Mouse (Mus musculus) thymus, adult 2 months (tissue): Measurements from ENCODE around the gene Gimap5. TPM values are rescaled to one million over a fixed set of nuclear protein-coding genes. Genes with fewer than 3 reads are reported as not detected.
A peak's percentile ranks its signal among the peaks of the same experiment; 100 is the strongest.

Source experiments
- DNase-seq: peaks from one replicate; pipeline ENCODE4 v3.0.0; 2021
- H3K27ac ChIP-seq: fragments of 200-500 bp; 2 replicates; pipeline ENCODE4 v1.5.1; 2012; ENCODE audit warnings: low read length, control low read depth; ENCODE audit not compliant: control insufficient read depth, insufficient read depth
- H3K27me3 ChIP-seq: fragments of 200-500 bp; 2 replicates; pipeline ENCODE4 v1.6.1; 2012; ENCODE audit warnings: mild to moderate bottlenecking, low read length, moderate library complexity, mixed read lengths; ENCODE audit not compliant: control insufficient read depth, insufficient read depth
- H3K36me3 ChIP-seq: fragments of 200-500 bp; 2 replicates; pipeline ENCODE4 v1.6.1; 2012; ENCODE audit warnings: mild to moderate bottlenecking, low read length, moderate library complexity; ENCODE audit not compliant: control insufficient read depth, insufficient read depth
- H3K4me1 ChIP-seq: fragments of 200-500 bp; replicated peaks from 2 replicates; pipeline ENCODE4 v1.6.1; 2012; ENCODE audit warnings: low read length; ENCODE audit not compliant: control insufficient read depth, insufficient read depth
- H3K4me3 ChIP-seq: fragments of 200-500 bp; 2 replicates; pipeline ENCODE4 v1.5.1; 2012; ENCODE audit warnings: mild to moderate bottlenecking, low read length, control low read depth, moderate library complexity; ENCODE audit not compliant: control insufficient read depth, insufficient read depth
- CTCF ChIP-seq: fragments of 200-500 bp; IDR thresholded peaks from 2 replicates; pipeline ENCODE4 v1.5.1; 2012; ENCODE audit warnings: mild to moderate bottlenecking, control low read depth, low read length, moderate library complexity, borderline replicate concordance; ENCODE audit not compliant: control insufficient read depth, poor library complexity, insufficient read depth; ENCODE audit errors: extremely low read depth
- POLR2A ChIP-seq: fragments of 200-500 bp; IDR thresholded peaks from 2 replicates; pipeline ENCODE4 v1.6.1; 2012; ENCODE audit warnings: mild to moderate bottlenecking, low read length, control low read depth, moderate library complexity; ENCODE audit not compliant: control insufficient read depth, poor library complexity, insufficient read depth; ENCODE audit errors: extremely low read depth
- WGBS: fragments of 180-500 bp; shearing (Covaris S2); methylation state at CpG from one replicate; pipeline ENCODE4 v1.1.7; 2018; 5-methylcytosine and 5-hydroxymethylcytosine counted together
- polyA plus RNA-seq: library from polyadenylated mRNA; depleted of rRNA; stranded (reverse); fragments of >200 nt; gene quantifications from 2 replicates; pipeline ENCODE4 v1.2.3, GENCODE M21; 2012

Gimap5 gene
- polyA plus RNA-seq, 1 experiment: 35.3 TPM

DNA sequence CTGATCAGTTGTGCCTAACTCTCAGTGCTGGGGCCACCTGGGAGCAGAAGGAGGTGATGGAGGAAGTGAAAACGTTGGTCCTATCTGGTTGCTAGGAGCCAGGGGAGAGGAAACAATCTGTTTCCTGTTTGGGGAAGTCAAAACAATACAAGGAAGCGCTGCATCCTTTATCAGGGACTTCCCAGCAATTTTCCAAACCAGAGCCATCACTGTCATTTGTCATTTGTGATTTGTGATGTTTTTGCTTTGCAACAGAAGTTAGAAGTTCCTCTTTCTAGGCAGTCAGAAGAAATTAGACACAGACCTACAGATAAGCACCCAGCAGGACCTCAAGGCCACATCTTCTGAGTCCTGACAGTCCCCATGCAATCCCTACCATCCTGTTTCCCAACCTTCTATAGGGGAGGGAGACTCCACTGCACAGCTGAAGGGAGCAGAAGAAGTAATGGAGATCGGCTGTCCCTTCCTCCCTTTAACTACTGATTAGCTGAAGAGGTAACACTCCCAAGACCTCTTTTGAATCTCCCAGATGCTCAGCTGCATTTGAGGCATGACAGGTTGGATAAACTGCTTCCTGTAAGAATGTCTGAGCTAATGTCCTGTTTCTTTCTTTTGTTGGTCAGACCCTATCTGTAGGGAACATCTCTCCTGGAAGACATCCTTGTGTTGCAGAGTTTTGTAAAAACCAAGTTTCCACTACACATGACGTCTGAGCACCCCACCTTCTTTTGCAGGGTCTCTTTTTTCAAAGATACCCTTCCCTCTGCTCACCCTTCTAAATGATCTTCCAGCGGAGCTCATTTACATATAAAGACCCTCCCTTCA lies 45.5 kb upstream of the Gimap5 start:
- TF ChIP-seq CTCF (no peak), POLR2A (no peak)
- Histone ChIP-seq H3K4me1 (peaks cover 40% of the 10 kb centered on the region), H3K36me3 (peaks cover 40% of the 10 kb centered on the region), H3K27ac (peak overlapping the region; percentile 70), H3K4me3 (no peak overlapping the region), H3K27me3 (no peaks in the 10 kb centered on the region)
- DNase-seq: no peak
- WGBS: 39% methylated on average over 5 of the region's 5 CpGs

DNA sequence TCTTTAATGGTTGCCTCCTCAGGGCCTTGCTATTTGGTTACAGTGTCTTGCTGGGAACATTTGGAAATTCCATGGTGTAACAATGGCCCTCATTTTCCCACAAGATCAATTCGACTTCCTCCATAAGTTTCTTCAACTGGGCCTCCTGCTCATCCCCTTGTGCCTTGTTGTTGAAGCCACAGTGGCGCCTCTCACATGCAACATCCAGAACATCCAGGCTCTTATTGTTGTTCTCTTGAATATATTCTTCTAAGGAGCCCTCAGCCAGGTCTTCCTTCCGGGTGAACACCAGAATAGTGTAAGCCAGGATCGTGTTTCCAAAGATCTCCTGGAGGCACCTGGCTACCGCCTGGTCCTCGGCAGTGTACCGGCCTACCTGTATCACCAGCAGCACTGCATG lies 43.9 kb upstream of the Gimap5 start:
- Histone ChIP-seq H3K27me3 (no peaks in the 10 kb centered on the region), H3K4me1 (peaks cover 44% of the 10 kb centered on the region), H3K27ac (peak overlapping the region; percentile 2; the same call in 1 of the 2 replicates), H3K4me3 (no peak overlapping the region), H3K36me3 (peaks cover 44% of the 10 kb centered on the region)
- 94% methylated on average over 7 of the region's 7 CpGs for WGBS
- TF ChIP-seq POLR2A (no peak), CTCF (no peak)
- DNase-seq: no peak

DNA sequence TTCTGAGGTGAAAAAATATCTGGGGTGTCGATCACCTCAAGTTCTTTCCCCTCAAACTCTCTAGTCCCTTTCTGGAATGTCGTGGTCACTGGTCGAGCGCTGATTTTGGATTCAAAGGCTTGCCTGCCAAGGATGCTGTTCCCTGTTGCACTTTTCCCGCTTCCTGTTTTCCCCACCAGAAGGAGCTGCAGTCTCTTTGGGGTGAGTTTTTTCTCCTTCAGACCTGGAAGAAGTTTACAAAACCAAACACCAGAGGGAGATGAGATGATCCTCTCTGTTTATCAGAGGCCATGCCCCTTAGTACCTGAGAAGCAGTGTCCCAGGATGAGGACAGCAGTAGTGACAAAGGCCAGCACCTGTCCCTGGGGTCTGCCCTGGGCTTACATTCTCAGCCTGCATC lies 43.4 kb upstream of the Gimap5 start:
- no peaks in the 10 kb centered on the region for H3K27me3 ChIP-seq
- WGBS: 87% methylated on average over 5 of the region's 5 CpGs
- TF ChIP-seq POLR2A (no peak), CTCF (no peak)
- peaks cover 44% of the 10 kb centered on the region for H3K4me1 ChIP-seq
- no peak overlapping the region for H3K4me3 ChIP-seq
- peaks cover 44% of the 10 kb centered on the region for H3K36me3 ChIP-seq
- DNase-seq: no peak
- peak overlapping the region; percentile 24; the same call in 1 of the 2 replicates for H3K27ac ChIP-seq

DNA sequence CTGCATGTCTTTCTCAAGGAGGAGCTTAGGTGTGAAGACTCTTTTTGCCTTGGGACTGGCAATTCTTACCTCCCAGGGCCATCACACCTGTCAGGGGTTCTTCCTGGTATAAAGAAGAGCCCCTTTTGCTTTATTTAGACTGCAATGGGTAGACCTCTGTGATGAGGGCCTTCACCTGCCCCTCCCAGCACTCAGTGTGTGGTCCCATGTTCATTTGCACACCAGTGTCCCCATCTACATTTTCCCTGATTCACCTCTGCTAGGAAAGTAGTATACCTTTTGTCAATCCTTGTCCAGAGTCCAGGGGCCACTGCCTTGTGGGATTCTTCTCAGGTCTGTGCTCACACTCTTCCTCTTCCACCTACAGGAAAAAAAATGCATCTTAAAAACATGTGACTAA lies 41.9 kb upstream of the Gimap5 start:
- no peak overlapping the region for H3K27ac ChIP-seq

DNA sequence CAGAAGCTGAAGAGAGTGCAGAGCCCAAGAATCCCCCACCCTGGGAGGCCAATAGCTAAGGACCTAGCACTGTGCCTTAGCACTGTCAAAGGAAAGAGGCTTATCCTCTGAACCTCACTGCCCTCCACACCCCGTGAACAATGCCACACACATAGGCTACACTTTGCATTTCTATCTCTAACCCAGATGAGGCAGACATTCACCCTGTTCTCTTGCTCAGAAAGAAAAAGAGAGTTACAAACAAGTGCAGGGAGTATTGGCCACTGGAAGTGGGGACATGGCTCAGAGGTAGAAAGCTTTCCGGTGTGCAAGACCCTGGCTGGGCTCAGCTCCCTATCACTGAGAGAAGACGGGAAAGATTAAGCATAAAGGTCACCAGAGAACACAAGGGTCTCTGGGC lies 39.9 kb upstream of the Gimap5 start:
- 24% methylated on average over 3 of the region's 3 CpGs for WGBS
- H3K4me3 ChIP-seq: peak overlapping the region; percentile 52
- no peaks in the 10 kb centered on the region for H3K27me3 ChIP-seq
- no peak for TF ChIP-seq CTCF
- TF ChIP-seq POLR2A: no peak
- peaks cover 43% of the 10 kb centered on the region for H3K36me3 ChIP-seq
- no peak for DNase-seq
- peaks cover 33% of the 10 kb centered on the region for H3K4me1 ChIP-seq
- peak overlapping the region; percentile 82 for H3K27ac ChIP-seq

More for the DNA sequence above, 41.9 kb upstream of the Gimap5 start:
- H3K4me3 ChIP-seq: no peak overlapping the region
- peaks cover 44% of the 10 kb centered on the region for H3K36me3 ChIP-seq
- TF ChIP-seq CTCF (no peak), POLR2A (no peak)
- no peaks in the 10 kb centered on the region for H3K27me3 ChIP-seq
- no peak for DNase-seq
- H3K4me1 ChIP-seq: peaks cover 40% of the 10 kb centered on the region

DNA sequence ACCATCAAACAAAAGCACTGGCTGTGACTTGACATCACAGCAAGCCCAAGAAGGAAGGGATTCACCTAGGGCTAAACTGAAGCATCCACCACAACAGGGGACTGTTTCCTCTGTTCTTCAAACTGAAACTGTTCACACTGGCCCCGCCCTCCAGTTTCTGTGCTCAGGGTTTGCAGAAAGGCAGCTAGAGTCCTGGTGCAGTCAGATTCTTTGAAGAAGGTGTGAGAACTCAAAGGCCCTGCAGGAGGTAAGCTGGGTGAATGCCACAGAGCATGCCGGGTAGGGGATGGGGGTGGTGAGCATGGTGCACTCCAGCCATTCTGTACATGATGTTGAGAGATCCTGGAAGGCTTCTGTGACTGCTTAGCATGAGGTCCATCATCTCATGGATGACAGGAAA lies 27.5 kb upstream of the Gimap5 start, which contains the start of the genes Gm28053 and Gimap7:
TSS of gene Gm28053 (plus strand) at position 153 of the 400 bp plus-strand sequence.
TSS of gene Gimap7 (plus strand) at position 167 of the 400 bp plus-strand sequence.
- Histone ChIP-seq H3K27ac (peak within 1 kb of the TSS; percentile 92), H3K4me1 (peaks cover 31% of the 10 kb centered on the region), H3K27me3 (no peaks in the 10 kb centered on the region), H3K36me3 (no peaks in the 10 kb centered on the region), H3K4me3 (peak within 1 kb of the TSS; percentile 10; the same call in 1 of the 2 replicates)
- 3% methylated on average over 2 of the region's 2 CpGs for WGBS
- DNase-seq: peak; percentile 81
- TF ChIP-seq POLR2A (no peak), CTCF (no peak)

DNA sequence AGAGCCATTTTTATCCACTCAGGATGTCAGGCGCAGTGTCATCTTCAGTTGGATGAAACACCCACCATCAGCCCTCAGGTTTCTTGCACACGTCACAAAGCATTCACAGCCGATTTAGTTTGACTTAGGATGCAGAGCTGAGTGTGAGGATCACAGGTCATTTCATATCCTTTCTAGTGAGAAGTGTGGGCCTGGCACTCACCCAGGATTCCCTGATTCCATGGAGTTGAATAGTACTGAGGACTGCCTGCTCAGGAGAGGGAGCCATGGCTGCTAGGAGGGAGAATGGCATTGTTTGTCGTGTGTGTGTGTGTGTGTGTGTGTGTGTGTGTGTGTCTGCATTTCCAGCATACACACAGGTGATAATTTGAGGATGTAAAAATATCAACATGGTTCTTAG lies 25.7 kb upstream of the Gimap5 start:
- Histone ChIP-seq H3K4me1 (peaks cover 40% of the 10 kb centered on the region), H3K27me3 (no peaks in the 10 kb centered on the region), H3K4me3 (no peak overlapping the region), H3K27ac (no peak overlapping the region), H3K36me3 (no peaks in the 10 kb centered on the region)
- no peak for DNase-seq
- WGBS: 85% methylated on average over 4 of the region's 4 CpGs
- no peak for TF ChIP-seq POLR2A
- no peak for TF ChIP-seq CTCF
